Mouse (Mus musculus) stomach, embryonic 15.5 days (tissue): Measurements from ENCODE around the gene Aatk. TPM values are rescaled to one million over a fixed set of nuclear protein-coding genes. Genes with fewer than 3 reads are reported as not detected.
A peak's percentile ranks its signal among the peaks of the same experiment; 100 is the strongest.

Experiments
- ATAC-seq: fragments of 200-750 bp; cut with Nextera tagmentation; 2 replicates; pipeline ENCODE4 v1.8.0; 2017; ENCODE audit warnings: low read depth, moderate number of reproducible peaks, moderate TSS enrichment; ENCODE audit not compliant: insufficient read depth, low FRiP score
- H3K27ac ChIP-seq: fragments of 300-500 bp; sonication (generic); 2 replicates; pipeline ENCODE4 v1.5.1; 2015; ENCODE audit warnings: mild to moderate bottlenecking, inconsistent platforms
- H3K27me3 ChIP-seq: fragments of 300-500 bp; sonication (generic); replicated peaks from 2 replicates; pipeline ENCODE4 v1.6.1; 2015; ENCODE audit warnings: inconsistent platforms
- H3K36me3 ChIP-seq: fragments of 300-500 bp; sonication (generic); 2 replicates; pipeline ENCODE4 v1.6.1; 2015; ENCODE audit warnings: inconsistent platforms
- H3K4me1 ChIP-seq: fragments of 300-500 bp; sonication (generic); 2 replicates; pipeline ENCODE4 v1.6.1; 2015; ENCODE audit warnings: inconsistent platforms
- H3K4me2 ChIP-seq: fragments of 300-500 bp; sonication (generic); 2 replicates; pipeline ENCODE4 v1.6.1; 2015; ENCODE audit warnings: mild to moderate bottlenecking, inconsistent platforms
- H3K4me3 ChIP-seq: fragments of 300-500 bp; sonication (generic); replicated peaks from 2 replicates; pipeline ENCODE4 v1.5.1; 2015; ENCODE audit warnings: inconsistent platforms
- H3K9ac ChIP-seq: fragments of 300-500 bp; sonication (generic); 2 replicates; pipeline ENCODE4 v1.6.1; 2015; ENCODE audit warnings: inconsistent platforms
- H3K9me3 ChIP-seq: fragments of 300-500 bp; sonication (generic); 2 replicates; pipeline ENCODE4 v1.6.1; 2016; ENCODE audit warnings: inconsistent platforms
- WGBS: fragments of 180-500 bp; shearing (Covaris S2); methylation state at CpG from one replicate; pipeline ENCODE4 v1.1.7; 2015; 5-methylcytosine and 5-hydroxymethylcytosine counted together
- polyA plus RNA-seq: library from polyadenylated mRNA; unstranded; fragments of >200 nt; fragmentation: Nextera tagmentation; extraction: Ambion mirVana; gene quantifications from 2 replicates; pipeline ENCODE4 v1.2.1, GENCODE M21; 2015

Gene Aatk
- polyA plus RNA-seq, 1 experiment from 2014 or later: 4.5 TPM

- no peak for ATAC-seq
- H3K27me3 ChIP-seq: no peaks in the 10 kb centered on the region
- H3K36me3 ChIP-seq: peaks cover 35% of the 10 kb centered on the region
- no peak overlapping the region for H3K4me2 ChIP-seq
- peaks cover 6% of the 10 kb centered on the region; the same call in 1 of the 2 replicates for H3K4me1 ChIP-seq
- H3K4me3 ChIP-seq: no peak overlapping the region
- no peaks in the 10 kb centered on the region for H3K9me3 ChIP-seq
- H3K27ac ChIP-seq: no peak overlapping the region
- 89% methylated on average over 27 of the region's 27 CpGs for WGBS
- 0 out of 2 replicates have a peak overlapping the region, but pooled peaks have one; percentile 0 for H3K9ac ChIP-seq
Measured at GRCm38 (mm10) chr11:120070286-120070930, 23.4 kb upstream of the Aatk start.

GRCm38 (mm10) chr11:120069261-120069660, 22.3 kb upstream of the Aatk start:
- Histone ChIP-seq H3K4me1 (0 out of 2 replicates have a peak, but pooled peaks cover 5% of the 10 kb centered on the region), H3K36me3 (peaks cover 35% of the 10 kb centered on the region), H3K4me3 (no peak overlapping the region), H3K4me2 (no peak overlapping the region), H3K27ac (no peak overlapping the region), H3K27me3 (no peaks in the 10 kb centered on the region), H3K9me3 (no peaks in the 10 kb centered on the region), H3K9ac (no peak overlapping the region)
- 24% methylated on average over 11 of the region's 11 CpGs for WGBS
- no peak for ATAC-seq

GRCm38 (mm10) chr11:120067834-120068233, 20.9 kb upstream of the Aatk start:
- no peak; the same call in 1 of the 2 replicates for ATAC-seq
- Histone ChIP-seq H3K9me3 (no peaks in the 10 kb centered on the region), H3K27ac (no peak overlapping the region), H3K36me3 (peaks cover 35% of the 10 kb centered on the region), H3K27me3 (no peaks in the 10 kb centered on the region), H3K9ac (no peak overlapping the region), H3K4me2 (no peak overlapping the region), H3K4me1 (0 out of 2 replicates have a peak, but pooled peaks cover 5% of the 10 kb centered on the region), H3K4me3 (no peak overlapping the region)
- 64% methylated on average over 17 of the region's 17 CpGs for WGBS

GRCm38 (mm10) chr11:120065291-120065690, 18.3 kb upstream of the Aatk start:
- Histone ChIP-seq H3K27me3 (no peaks in the 10 kb centered on the region), H3K4me2 (no peak overlapping the region), H3K9ac (no peak overlapping the region), H3K9me3 (no peaks in the 10 kb centered on the region), H3K4me1 (0 out of 2 replicates have a peak, but pooled peaks cover 5% of the 10 kb centered on the region), H3K36me3 (peaks cover 10% of the 10 kb centered on the region), H3K27ac (no peak overlapping the region), H3K4me3 (no peak overlapping the region)
- peak; percentile 51; the same call in 1 of the 2 replicates for ATAC-seq
- WGBS: 32% methylated on average over 10 of the region's 10 CpGs

GRCm38 (mm10) chr11:120064668-120065040, 17.7 kb upstream of the Aatk start:
- H3K9me3 ChIP-seq: no peaks in the 10 kb centered on the region
- 0 out of 2 replicates have a peak, but pooled peaks cover 5% of the 10 kb centered on the region for H3K4me1 ChIP-seq
- H3K27ac ChIP-seq: no peak overlapping the region
- no peak for ATAC-seq
- no peak overlapping the region for H3K4me3 ChIP-seq
- H3K4me2 ChIP-seq: no peak overlapping the region
- no peak overlapping the region for H3K9ac ChIP-seq
- no peaks in the 10 kb centered on the region for H3K27me3 ChIP-seq
- 89% methylated on average over 11 of the region's 11 CpGs for WGBS
- peaks cover 7% of the 10 kb centered on the region; the same call in 1 of the 2 replicates for H3K36me3 ChIP-seq

GRCm38 (mm10) chr11:120064006-120064667, 17.2 kb upstream of the Aatk start:
- Histone ChIP-seq H3K4me1 (no peaks in the 10 kb centered on the region), H3K36me3 (peaks cover 7% of the 10 kb centered on the region; the same call in 1 of the 2 replicates), H3K9me3 (no peaks in the 10 kb centered on the region), H3K27me3 (no peaks in the 10 kb centered on the region), H3K4me3 (no peak overlapping the region), H3K9ac (no peak overlapping the region), H3K4me2 (no peak overlapping the region), H3K27ac (no peak overlapping the region)
- 81% methylated on average over 13 of the region's 13 CpGs for WGBS
- ATAC-seq: no peak

- no peak overlapping the region for H3K27ac ChIP-seq
Measured at GRCm38 (mm10) chr11:120063326-120063725, 16.4 kb upstream of the Aatk start.

GRCm38 (mm10) chr11:120060634-120061033, 13.7 kb upstream of the Aatk start:
- no peak overlapping the region for H3K4me2 ChIP-seq
- no peaks in the 10 kb centered on the region for H3K27me3 ChIP-seq
- ATAC-seq: no peak
- H3K4me3 ChIP-seq: no peak overlapping the region
- H3K36me3 ChIP-seq: no peaks in the 10 kb centered on the region
- no peaks in the 10 kb centered on the region for H3K9me3 ChIP-seq
- no peaks in the 10 kb centered on the region for H3K4me1 ChIP-seq
- 66% methylated on average over 8 of the region's 8 CpGs for WGBS
- no peak overlapping the region for H3K9ac ChIP-seq
- H3K27ac ChIP-seq: no peak overlapping the region

More at GRCm38 (mm10) chr11:120063326-120063725, 16.4 kb upstream of the Aatk start:
- ATAC-seq: no peak
- H3K4me3 ChIP-seq: no peak overlapping the region
- no peaks in the 10 kb centered on the region for H3K27me3 ChIP-seq
- H3K9ac ChIP-seq: no peak overlapping the region
- H3K4me1 ChIP-seq: no peaks in the 10 kb centered on the region
- peaks cover 7% of the 10 kb centered on the region; the same call in 1 of the 2 replicates for H3K36me3 ChIP-seq
- no peak overlapping the region for H3K4me2 ChIP-seq
- H3K9me3 ChIP-seq: no peaks in the 10 kb centered on the region
- WGBS: 83% methylated on average over 5 of the region's 5 CpGs

- ATAC-seq: no peak
- Histone ChIP-seq H3K36me3 (no peaks in the 10 kb centered on the region), H3K4me2 (no peak overlapping the region), H3K9me3 (no peaks in the 10 kb centered on the region), H3K4me3 (no peak overlapping the region), H3K4me1 (peaks cover 13% of the 10 kb centered on the region; the same call in 1 of the 2 replicates), H3K27me3 (no peaks in the 10 kb centered on the region), H3K27ac (no peak overlapping the region), H3K9ac (no peak overlapping the region)
- WGBS: 76% methylated on average over 12 of the region's 12 CpGs
Measured at GRCm38 (mm10) chr11:120055953-120056732, 9.2 kb upstream of the Aatk start.

- Histone ChIP-seq H3K27ac (no peak overlapping the region), H3K36me3 (no peaks in the 10 kb centered on the region), H3K4me2 (no peak overlapping the region), H3K9ac (no peak overlapping the region), H3K27me3 (0 out of 2 replicates have a peak, but pooled peaks cover 2% of the 10 kb centered on the region), H3K4me1 (peaks cover 17% of the 10 kb centered on the region; the same call in 1 of the 2 replicates), H3K9me3 (no peaks in the 10 kb centered on the region), H3K4me3 (no peak overlapping the region)
- WGBS: 76% methylated on average over 4 of the region's 4 CpGs
- ATAC-seq: no peak
Measured at GRCm38 (mm10) chr11:120053846-120054245, 6.9 kb upstream of the Aatk start.

GRCm38 (mm10) chr11:120052274-120052673, 5.3 kb upstream of the Aatk start:
- Histone ChIP-seq H3K27me3 (peaks cover 16% of the 10 kb centered on the region), H3K9me3 (no peaks in the 10 kb centered on the region), H3K9ac (no peak overlapping the region), H3K27ac (no peak overlapping the region), H3K4me1 (peaks cover 28% of the 10 kb centered on the region), H3K4me2 (no peak overlapping the region), H3K36me3 (no peaks in the 10 kb centered on the region), H3K4me3 (no peak overlapping the region)
- no peak for ATAC-seq
- WGBS: 57% methylated on average over 9 of the region's 9 CpGs
